Mouse (Mus musculus) neural tube, embryonic 13.5 days (tissue): ENCODE measurements around the gene Hmcn2. TPM values are rescaled to one million over a fixed set of nuclear protein-coding genes. Genes with fewer than 3 reads are reported as not detected.
A peak's percentile ranks its signal among the peaks of the same experiment; 100 is the strongest.

Source experiments
- ATAC-seq: fragments of 200-750 bp; cut with Nextera tagmentation; 2 replicates; pipeline ENCODE4 v1.8.0; 2017; ENCODE audit warnings: low read depth, mild to moderate bottlenecking, moderate TSS enrichment, moderate library complexity
- H3K27ac ChIP-seq: fragments of 300-500 bp; sonication (generic); replicated peaks from 2 replicates; pipeline ENCODE4 v1.5.1; 2015; ENCODE audit warnings: moderate library complexity, mild to moderate bottlenecking, inconsistent platforms
- H3K27me3 ChIP-seq: fragments of 300-500 bp; sonication (generic); 2 replicates; pipeline ENCODE4 v1.6.1; 2015; ENCODE audit warnings: mild to moderate bottlenecking, inconsistent platforms
- H3K36me3 ChIP-seq: fragments of 300-500 bp; sonication (generic); 2 replicates; pipeline ENCODE4 v1.6.1; 2015; ENCODE audit warnings: mild to moderate bottlenecking, inconsistent platforms
- H3K4me1 ChIP-seq: fragments of 300-500 bp; sonication (generic); replicated peaks from 2 replicates; pipeline ENCODE4 v1.6.1; 2015; ENCODE audit warnings: inconsistent platforms
- H3K4me2 ChIP-seq: fragments of 300-500 bp; sonication (generic); 2 replicates; pipeline ENCODE4 v1.6.1; 2015; ENCODE audit warnings: inconsistent platforms, mild to moderate bottlenecking, moderate library complexity
- H3K4me3 ChIP-seq: fragments of 300-500 bp; sonication (generic); 2 replicates; pipeline ENCODE4 v1.5.1; 2015; ENCODE audit warnings: mild to moderate bottlenecking, inconsistent platforms
- H3K9ac ChIP-seq: fragments of 300-500 bp; sonication (generic); 2 replicates; pipeline ENCODE4 v1.6.1; 2015; ENCODE audit warnings: moderate library complexity, mild to moderate bottlenecking, inconsistent platforms
- H3K9me3 ChIP-seq: fragments of 300-500 bp; sonication (generic); 2 replicates; pipeline ENCODE4 v1.6.1; 2016; ENCODE audit warnings: inconsistent platforms
- WGBS: fragments of 180-500 bp; shearing (Covaris S2); methylation state at CpG from one replicate; pipeline ENCODE4 v1.1.7; 2015; 5-methylcytosine and 5-hydroxymethylcytosine counted together
- polyA plus RNA-seq: library from polyadenylated mRNA; unstranded; fragments of >200 nt; fragmentation: Nextera tagmentation; extraction: Ambion mirVana; gene quantifications from 2 replicates; pipeline ENCODE4 v1.2.1, GENCODE M21; 2015

The Hmcn2 gene
- polyA plus RNA-seq, 1 experiment from 2014 or later, result 0.06 TPM

DNA sequence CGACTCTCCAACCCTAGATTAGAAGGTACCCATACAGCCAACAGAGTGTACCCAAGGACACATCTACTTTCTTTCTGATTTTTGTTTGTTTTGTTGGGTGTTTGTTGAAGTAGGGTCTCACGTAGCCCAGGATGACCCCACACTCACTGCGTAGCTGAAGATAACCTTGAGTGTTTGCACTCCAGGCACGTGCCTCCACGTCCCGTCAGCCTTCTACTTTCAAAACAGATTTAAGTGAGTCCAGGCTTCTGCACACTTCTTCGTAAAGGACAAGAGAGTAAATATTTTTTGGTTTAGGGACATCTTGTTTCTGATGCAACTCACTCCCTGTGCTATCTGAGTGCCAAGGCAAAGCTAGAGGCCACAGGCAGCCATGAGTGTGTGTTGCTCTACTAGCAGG, 149.0 kb downstream of the Hmcn2 start:
- no peak overlapping the region for H3K27ac ChIP-seq
- peaks cover 9% of the 10 kb centered on the region; the same call in 1 of the 2 replicates for H3K4me1 ChIP-seq
- H3K36me3 ChIP-seq, result no peaks in the 10 kb centered on the region
- no peaks in the 10 kb centered on the region for H3K9me3 ChIP-seq
- peaks cover 76% of the 10 kb centered on the region for H3K27me3 ChIP-seq
- 87% methylated on average over 7 of the region's 7 CpGs for WGBS
- no peak for ATAC-seq
- no peak overlapping the region for H3K9ac ChIP-seq
- no peak overlapping the region for H3K4me3 ChIP-seq
- no peak overlapping the region for H3K4me2 ChIP-seq

DNA sequence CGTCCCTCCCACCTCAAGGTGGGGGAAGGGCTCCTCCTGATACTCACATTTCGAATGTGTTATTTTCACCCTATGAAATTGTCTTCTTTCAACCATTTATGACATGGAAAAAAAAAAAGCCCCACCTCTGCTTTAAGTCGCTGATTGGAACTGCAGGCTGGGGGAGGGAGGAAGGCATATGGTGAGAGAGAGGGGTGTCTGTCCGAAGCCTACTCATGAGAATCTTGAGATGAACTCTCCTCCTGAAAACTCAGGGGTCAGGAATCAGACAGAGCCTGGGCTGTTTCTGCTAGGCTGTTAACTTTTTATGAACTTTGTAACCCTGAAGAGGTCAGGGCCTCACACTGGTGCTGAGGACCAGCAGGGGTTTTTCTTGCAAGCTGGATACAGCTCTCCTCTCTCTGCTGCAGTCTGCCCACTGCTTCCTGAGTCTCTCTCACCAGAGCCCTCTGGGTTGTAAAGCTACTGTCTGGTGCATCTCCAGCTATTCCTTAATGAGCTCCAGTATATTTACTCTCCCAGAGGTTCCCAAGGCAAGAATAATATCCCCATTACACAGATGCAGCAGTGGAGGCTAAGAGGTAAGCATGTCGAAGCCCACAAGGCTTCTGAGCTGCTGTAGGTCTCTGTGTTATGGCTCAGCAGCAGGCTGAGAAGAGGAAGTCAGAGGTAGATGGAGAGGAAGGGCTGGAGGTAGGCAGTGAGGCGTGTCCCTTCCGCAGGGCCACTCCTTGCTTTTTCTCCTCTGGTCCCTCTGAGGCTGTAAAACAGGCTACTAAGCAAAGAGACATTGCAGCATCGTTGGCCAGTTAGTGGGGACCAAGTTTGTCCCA, 149.7 kb downstream of the Hmcn2 start:
- peaks cover 76% of the 10 kb centered on the region for H3K27me3 ChIP-seq

DNA sequence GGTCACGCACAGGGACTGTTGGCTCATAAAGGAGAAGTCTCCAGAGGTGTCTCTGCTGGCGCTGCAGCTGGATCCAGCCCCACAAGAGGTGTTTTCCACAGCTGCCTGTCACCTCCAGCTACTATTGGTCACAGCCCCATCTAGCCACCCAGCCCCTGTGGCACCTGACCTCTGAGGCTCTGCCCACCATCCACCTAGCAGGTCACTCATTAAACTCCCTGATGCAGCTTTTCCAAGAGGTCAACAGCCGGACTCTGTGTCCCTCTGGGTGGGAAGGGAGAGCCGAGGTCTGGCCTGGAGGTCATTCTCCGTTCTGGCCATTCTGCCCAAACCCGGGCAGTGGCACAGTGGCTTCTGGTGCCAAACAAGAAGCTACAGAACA, 150.3 kb downstream of the Hmcn2 start:
- Histone ChIP-seq H3K27me3 (peaks cover 76% of the 10 kb centered on the region), H3K4me2 (no peak overlapping the region), H3K9ac (no peak overlapping the region), H3K9me3 (no peaks in the 10 kb centered on the region), H3K4me3 (no peak overlapping the region), H3K36me3 (no peaks in the 10 kb centered on the region), H3K4me1 (peaks cover 11% of the 10 kb centered on the region), H3K27ac (no peak overlapping the region)
- 65% methylated on average over 6 of the region's 6 CpGs for WGBS
- no peak for ATAC-seq

More for the DNA sequence above, 149.7 kb downstream of the Hmcn2 start:
- Histone ChIP-seq H3K9ac (no peak overlapping the region), H3K4me2 (no peak overlapping the region), H3K36me3 (no peaks in the 10 kb centered on the region), H3K4me3 (no peak overlapping the region), H3K9me3 (no peaks in the 10 kb centered on the region), H3K4me1 (peaks cover 9% of the 10 kb centered on the region; the same call in 1 of the 2 replicates), H3K27ac (no peak overlapping the region)
- no peak for ATAC-seq
- WGBS, result 41% methylated on average over 8 of the region's 8 CpGs

DNA sequence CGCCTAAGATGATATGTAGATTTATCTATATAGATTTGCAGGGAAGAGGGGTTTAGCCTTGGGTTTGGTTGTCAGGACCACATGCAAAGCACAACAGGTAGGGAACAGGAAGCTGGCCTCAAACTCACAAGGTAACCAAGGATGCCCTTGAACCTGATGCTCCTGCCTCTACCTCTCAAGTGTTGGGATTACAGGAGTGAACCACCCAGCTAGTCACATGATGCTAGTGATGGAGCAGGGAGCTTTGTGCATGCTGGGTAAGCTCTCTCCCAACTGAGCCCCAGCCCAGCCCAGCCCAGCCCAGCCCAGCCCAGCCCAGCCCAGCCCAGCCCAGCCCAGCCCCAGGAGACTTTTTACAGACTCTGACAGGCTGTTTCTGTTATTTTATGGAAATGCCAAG, 153.2 kb downstream of the Hmcn2 start:
- Histone ChIP-seq H3K9ac (no peak overlapping the region), H3K4me3 (no peak overlapping the region), H3K27me3 (peaks cover 78% of the 10 kb centered on the region), H3K36me3 (no peaks in the 10 kb centered on the region), H3K9me3 (no peaks in the 10 kb centered on the region), H3K27ac (no peak overlapping the region), H3K4me2 (no peak overlapping the region), H3K4me1 (peaks cover 14% of the 10 kb centered on the region)
- ATAC-seq, result no peak
- WGBS, result 76% methylated on average over 1 of the region's 1 CpGs

DNA sequence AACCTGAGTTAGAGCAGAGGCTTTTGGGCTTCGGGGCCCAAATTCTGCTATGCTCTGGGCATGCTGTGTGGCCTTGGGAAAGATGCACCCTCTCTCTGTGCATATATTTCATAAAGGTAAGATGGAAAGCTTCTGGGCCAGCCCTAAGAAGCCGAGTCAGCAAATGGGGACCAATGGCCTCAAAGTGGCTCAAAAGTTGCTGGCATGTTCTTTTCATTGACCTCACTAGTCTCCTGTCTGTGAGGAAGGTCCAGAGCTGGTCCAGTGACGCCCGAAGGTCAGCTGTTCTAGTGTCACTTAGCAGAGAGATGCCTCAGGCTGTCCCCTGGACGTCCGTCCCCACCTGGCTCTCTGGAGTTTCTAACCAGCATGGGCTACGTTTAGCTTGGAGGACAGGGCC, 154.6 kb downstream of the Hmcn2 start:
- WGBS, result 77% methylated on average over 7 of the region's 7 CpGs
- Histone ChIP-seq H3K36me3 (no peaks in the 10 kb centered on the region), H3K9ac (no peak overlapping the region), H3K9me3 (no peaks in the 10 kb centered on the region), H3K4me2 (no peak overlapping the region), H3K27me3 (peaks cover 75% of the 10 kb centered on the region), H3K27ac (no peak overlapping the region), H3K4me3 (no peak overlapping the region), H3K4me1 (peaks cover 14% of the 10 kb centered on the region)
- ATAC-seq, result no peak

DNA sequence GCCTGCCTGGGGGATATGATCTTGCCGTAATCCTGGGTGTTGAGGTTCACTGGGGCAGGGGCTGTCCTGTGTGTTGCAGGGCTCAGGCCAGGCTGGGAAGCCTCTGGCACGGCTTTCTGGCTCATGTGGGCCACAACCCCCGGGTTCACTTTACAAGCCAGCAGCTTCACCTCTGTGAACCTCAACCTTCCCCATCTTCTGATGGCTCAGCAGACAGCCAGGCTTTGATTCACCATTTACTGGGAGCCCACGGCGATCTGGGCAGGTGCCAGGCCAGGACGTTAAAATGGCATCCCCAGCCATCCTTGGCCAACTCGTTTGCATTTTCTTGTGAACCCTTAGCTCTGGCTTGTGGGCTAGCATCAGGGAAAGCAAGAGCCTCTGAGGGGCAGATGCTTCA, 155.3 kb downstream of the Hmcn2 start:
- Histone ChIP-seq H3K4me2 (peak overlapping the region; percentile 84), H3K27me3 (peaks cover 69% of the 10 kb centered on the region), H3K9ac (peak overlapping the region; percentile 65), H3K9me3 (no peaks in the 10 kb centered on the region), H3K4me1 (peaks cover 14% of the 10 kb centered on the region), H3K27ac (no peak overlapping the region), H3K4me3 (peak overlapping the region; percentile 42), H3K36me3 (no peaks in the 10 kb centered on the region)
- no peak for ATAC-seq
- WGBS, result 22% methylated on average over 7 of the region's 7 CpGs

DNA sequence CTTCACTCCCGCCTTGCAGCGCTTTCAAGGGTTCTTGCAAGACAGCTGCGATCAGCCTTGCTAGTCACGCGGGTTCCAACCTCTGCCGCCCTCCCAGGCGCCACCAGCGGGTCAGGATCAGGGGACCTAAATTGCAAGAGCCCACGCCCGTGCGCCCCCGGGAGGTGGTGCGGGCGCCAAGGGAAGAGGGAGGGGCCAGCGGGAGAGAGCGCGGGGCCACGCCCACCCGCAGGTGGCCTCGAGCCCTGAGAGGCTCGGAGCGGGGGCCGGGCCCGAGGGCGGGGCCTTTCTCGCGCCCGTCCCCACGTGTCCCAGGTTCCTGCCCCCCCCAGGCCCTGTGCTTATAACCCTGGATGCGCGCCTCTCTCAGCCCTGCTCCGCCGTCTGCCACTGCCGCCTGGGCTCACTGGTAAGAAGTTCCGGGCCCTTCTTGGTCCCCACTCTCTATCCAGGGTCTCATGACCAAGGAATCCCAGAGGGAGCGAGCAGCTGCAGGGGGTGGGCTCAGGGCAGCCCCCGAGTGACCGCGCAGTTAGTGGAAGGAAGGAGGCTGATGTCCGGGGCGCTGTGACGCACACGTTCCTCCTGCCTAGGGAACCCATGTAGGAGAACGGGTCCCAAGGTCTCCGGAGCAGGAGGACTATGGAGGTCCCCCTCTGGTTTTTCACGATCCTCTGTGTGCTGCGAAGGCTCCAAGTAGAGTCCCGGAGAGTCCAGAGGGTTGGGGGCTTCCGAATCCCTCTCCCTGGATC, 155.9 kb downstream of the Hmcn2 start, which contains the start of gene Ass1:
Ass1 (plus strand) TSS at position 277 of the 752 bp plus-strand sequence.
- Histone ChIP-seq H3K4me1 (peaks cover 14% of the 10 kb centered on the region), H3K9ac (peak within 1 kb of the TSS; percentile 65), H3K9me3 (no peaks in the 10 kb centered on the region), H3K4me3 (peak within 1 kb of the TSS; percentile 42), H3K4me2 (peak within 1 kb of the TSS; percentile 84), H3K27ac (no peak within 1 kb of the TSS), H3K36me3 (no peaks in the 10 kb centered on the region), H3K27me3 (peaks cover 63% of the 10 kb centered on the region)
- peak; percentile 51; the same call in 1 of the 2 replicates for ATAC-seq
- WGBS, result under 1% methylated on average over 40 of the region's 49 CpGs

DNA sequence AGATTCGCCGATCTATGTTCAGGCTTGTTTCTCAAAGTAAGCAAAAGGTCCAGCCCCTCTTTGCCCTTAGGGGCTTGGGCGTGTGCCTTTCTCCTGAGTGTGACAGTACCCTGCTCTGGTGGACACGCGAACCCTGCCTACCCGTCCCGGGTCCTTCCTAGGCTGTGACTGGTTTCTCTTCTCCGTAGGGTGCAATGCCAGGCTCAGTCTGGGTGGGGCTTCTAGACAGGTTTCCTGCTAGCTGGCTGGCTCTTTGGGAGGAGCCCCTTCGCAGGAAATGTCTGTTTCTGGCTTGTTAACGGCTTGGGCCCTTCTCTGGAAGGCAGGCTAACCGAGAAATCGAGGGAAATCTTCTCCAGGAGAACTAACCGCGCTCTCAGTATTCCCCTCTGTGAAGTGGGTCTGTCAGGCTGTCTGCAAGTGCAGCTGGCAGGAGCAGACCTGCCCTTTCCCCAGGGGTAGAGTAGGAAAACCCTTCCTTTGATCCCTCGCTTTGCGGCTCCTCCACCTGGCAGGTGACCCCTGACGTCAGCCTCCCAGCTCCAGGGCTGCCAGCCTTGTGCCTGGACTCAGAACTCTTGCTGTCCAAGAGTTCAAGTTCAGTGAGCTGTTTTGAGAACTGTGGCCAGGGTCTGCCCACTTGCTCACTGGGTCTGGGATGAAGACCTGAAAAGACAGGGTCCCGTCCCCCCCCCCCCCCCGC, 156.6 kb downstream of the Hmcn2 start:
- ATAC-seq, result no peak
- Histone ChIP-seq H3K4me2 (peak overlapping the region; percentile 84), H3K36me3 (no peaks in the 10 kb centered on the region), H3K9ac (peak overlapping the region; percentile 65; the same call in 1 of the 2 replicates), H3K9me3 (no peaks in the 10 kb centered on the region), H3K27ac (no peak overlapping the region), H3K27me3 (peaks cover 65% of the 10 kb centered on the region), H3K4me3 (peak overlapping the region; percentile 42), H3K4me1 (peaks cover 14% of the 10 kb centered on the region)
- 11% methylated on average over 19 of the region's 19 CpGs for WGBS

DNA sequence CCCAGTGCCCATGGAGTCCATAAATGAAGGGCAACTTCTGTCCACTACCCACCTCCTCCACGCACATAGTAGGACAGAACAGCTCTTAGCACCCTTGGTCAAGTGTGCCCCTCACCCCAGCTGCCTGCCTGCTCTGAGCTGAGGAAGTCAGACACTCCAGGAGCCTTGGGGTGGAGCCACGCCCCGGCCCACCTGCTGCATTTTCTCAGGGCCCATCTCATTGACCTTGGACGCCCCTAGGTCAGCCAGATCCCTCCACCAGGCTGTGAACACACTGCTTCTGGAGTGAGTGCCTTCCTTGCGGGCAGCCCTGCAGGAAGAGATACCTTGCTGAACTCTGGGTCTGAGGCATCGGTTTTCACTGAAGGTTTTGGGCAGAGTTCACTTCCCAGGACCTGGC, 157.4 kb downstream of the Hmcn2 start:
- peaks cover 64% of the 10 kb centered on the region for H3K27me3 ChIP-seq
- no peak overlapping the region for H3K4me2 ChIP-seq
- no peak overlapping the region for H3K27ac ChIP-seq
- H3K9me3 ChIP-seq, result no peaks in the 10 kb centered on the region
- H3K4me1 ChIP-seq, result peaks cover 18% of the 10 kb centered on the region
- WGBS, result 44% methylated on average over 6 of the region's 6 CpGs
- no peaks in the 10 kb centered on the region for H3K36me3 ChIP-seq
- no peak for ATAC-seq
- H3K4me3 ChIP-seq, result no peak overlapping the region
- no peak overlapping the region for H3K9ac ChIP-seq

DNA sequence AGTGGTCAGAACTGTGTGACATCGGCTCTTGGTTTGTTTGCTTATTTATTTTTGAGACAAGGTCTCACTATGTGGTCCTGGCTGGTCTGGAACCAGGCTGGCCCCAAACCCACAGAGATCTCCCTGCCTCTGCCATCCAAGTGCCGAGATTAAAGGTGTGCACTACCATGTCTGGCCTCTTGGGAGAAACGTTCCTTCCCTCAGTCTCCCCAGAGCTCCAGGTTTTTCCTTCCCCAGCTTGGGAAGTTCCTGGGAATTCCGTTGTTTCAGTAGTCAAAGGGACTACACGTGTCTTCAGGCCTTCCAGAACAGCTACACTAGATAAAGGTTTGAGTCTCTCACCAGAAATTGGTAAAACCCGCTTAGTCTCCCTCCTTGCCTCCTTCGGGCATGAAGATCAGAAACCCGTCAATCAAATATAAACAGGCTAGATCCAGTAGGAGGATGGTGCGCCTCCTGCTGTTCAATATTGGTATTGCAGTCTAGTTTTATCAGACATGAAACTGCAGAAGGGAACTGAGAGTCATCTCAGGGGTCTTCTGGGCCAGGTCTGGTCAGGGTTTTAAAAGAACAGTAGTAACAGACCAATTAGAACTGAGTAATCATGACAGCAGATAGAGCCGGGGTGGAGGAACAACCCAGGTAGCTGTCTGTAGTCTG, 158.3 kb downstream of the Hmcn2 start:
- no peaks in the 10 kb centered on the region for H3K36me3 ChIP-seq
- H3K9me3 ChIP-seq, result no peaks in the 10 kb centered on the region
- no peak for ATAC-seq
- WGBS, result 52% methylated on average over 10 of the region's 10 CpGs
- H3K27ac ChIP-seq, result no peak overlapping the region
- H3K4me2 ChIP-seq, result no peak overlapping the region
- H3K4me1 ChIP-seq, result peaks cover 23% of the 10 kb centered on the region
- peaks cover 67% of the 10 kb centered on the region for H3K27me3 ChIP-seq
- H3K9ac ChIP-seq, result no peak overlapping the region
- H3K4me3 ChIP-seq, result no peak overlapping the region

DNA sequence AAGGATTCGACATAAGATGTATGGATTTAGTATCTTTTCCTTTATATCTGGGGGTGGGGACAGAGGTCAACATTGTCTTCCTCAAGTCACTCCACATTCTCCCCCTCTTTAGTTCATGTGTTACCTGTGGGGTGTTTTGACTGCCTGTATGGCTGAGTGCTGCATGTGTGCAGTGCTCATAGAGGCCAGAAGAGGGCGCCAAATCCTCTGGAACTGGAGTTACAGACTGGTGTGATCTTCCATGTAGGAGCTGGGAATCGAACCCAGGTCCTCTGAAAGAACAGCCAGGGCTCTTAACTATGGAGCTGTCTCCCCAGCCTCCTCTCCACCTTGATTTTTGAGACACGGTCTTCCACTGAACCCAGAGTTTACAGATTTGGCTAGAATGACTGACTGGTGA, 159.7 kb downstream of the Hmcn2 start:
- Histone ChIP-seq H3K4me1 (peaks cover 23% of the 10 kb centered on the region), H3K27ac (no peak overlapping the region), H3K9ac (no peak overlapping the region), H3K27me3 (peaks cover 60% of the 10 kb centered on the region), H3K4me2 (no peak overlapping the region), H3K4me3 (no peak overlapping the region), H3K9me3 (no peaks in the 10 kb centered on the region), H3K36me3 (no peaks in the 10 kb centered on the region)
- no peak for ATAC-seq
- WGBS, result 71% methylated on average over 4 of the region's 4 CpGs
